Mouse (Mus musculus): ENCODE measurements around the gene Clic4.
"Not testable (repeated sequence)": the region's sequence is repeated elsewhere in the genome, so short reads cannot be mapped to it uniquely, and the experiment has no call there.

Gene Clic4

GRCm38 (mm10) chr4:135292477-135293089 is 20.0 kb upstream of the Clic4 start:
- in situ Hi-C loops (cut with MboI, MseI), result no loop called here

GRCm38 (mm10) chr4:135291841-135292240 is 19.2 kb upstream of the Clic4 start:
- in situ Hi-C loops (cut with MboI, MseI), result no loop called here

- in situ Hi-C loops (cut with MboI, MseI), result no loop called here
Observed at GRCm38 (mm10) chr4:135291199-135291598, 18.6 kb upstream of the Clic4 start.

- in situ Hi-C loops (cut with MboI, MseI), result no loop called here
Observed at GRCm38 (mm10) chr4:135287975-135288374, 15.4 kb upstream of the Clic4 start.

- in situ Hi-C loops (cut with MboI, MseI), result no loop called here
Observed at GRCm38 (mm10) chr4:135286833-135287395, 14.3 kb upstream of the Clic4 start.

- in situ Hi-C loops (cut with MboI, MseI), result no loop called here
Observed at GRCm38 (mm10) chr4:135286033-135286622, 13.5 kb upstream of the Clic4 start.

- in situ Hi-C loops (cut with MboI, MseI), result no loop called here
Observed at GRCm38 (mm10) chr4:135285436-135285835, 12.8 kb upstream of the Clic4 start.

- in situ Hi-C loops (cut with MboI, MseI), result no loop called here
Observed at GRCm38 (mm10) chr4:135283875-135284274, 11.3 kb upstream of the Clic4 start.

- in situ Hi-C loops (cut with MboI, MseI), result no loop called here
Observed at GRCm38 (mm10) chr4:135283417-135283816, 10.8 kb upstream of the Clic4 start.

- in situ Hi-C loops (cut with MboI, MseI), result no loop called here
Observed at GRCm38 (mm10) chr4:135282651-135283290, 10.2 kb upstream of the Clic4 start.

- in situ Hi-C loops (cut with MboI, MseI), result not testable (repeated sequence)
Observed at GRCm38 (mm10) chr4:135280016-135280415, 7.4 kb upstream of the Clic4 start.

- in situ Hi-C loops (cut with MboI, MseI), result no loop called here
Observed at GRCm38 (mm10) chr4:135276681-135277379, 4.2 kb upstream of the Clic4 start.

- in situ Hi-C loops (cut with MboI, MseI), result loop anchor here (5.0 kb wide), 1 partner anchor 78 kb away; the partner anchor contains the start of gene Srrm1
Observed at GRCm38 (mm10) chr4:135274761-135275160, 2.1 kb upstream of the Clic4 start.

- in situ Hi-C loops (cut with MboI, MseI), result loop anchor here (5.0 kb wide), 1 partner anchor 79 kb away; the partner anchor contains the start of gene Srrm1
Observed at GRCm38 (mm10) chr4:135273307-135273682, 681 bp upstream of the Clic4 start.

GRCm38 (mm10) chr4:135271881-135272616 is 565 bp downstream of the Clic4 start:
- in situ Hi-C loops (cut with MboI, MseI), result loop anchor here (5.0 kb wide), 1 partner anchor 80 kb away; the partner anchor contains the start of gene Srrm1

GRCm38 (mm10) chr4:135271419-135271828 is 1.2 kb downstream of the Clic4 start:
- in situ Hi-C loops (cut with MboI, MseI), result loop anchor here (5.0 kb wide), 1 partner anchor 81 kb away; the partner anchor contains the start of gene Srrm1

- in situ Hi-C loops (cut with MboI, MseI), result loop anchor here (5.0 kb wide), 1 partner anchor 82 kb away; the partner anchor contains the start of gene Srrm1
Observed at GRCm38 (mm10) chr4:135270476-135270875, 2.1 kb downstream of the Clic4 start.

- in situ Hi-C loops (cut with MboI, MseI), result loop anchor here (5.0 kb wide), 1 partner anchor 83 kb away; the partner anchor contains the start of gene Srrm1
Observed at GRCm38 (mm10) chr4:135269656-135270341, 2.8 kb downstream of the Clic4 start.

- in situ Hi-C loops (cut with MboI, MseI), result no loop called here
Observed at GRCm38 (mm10) chr4:135267521-135267920, 5.1 kb downstream of the Clic4 start.

- in situ Hi-C loops (cut with MboI, MseI), result no loop called here
Observed at GRCm38 (mm10) chr4:135266987-135267386, 5.6 kb downstream of the Clic4 start.
